Comparison of ENCODE assay signal across 10 mouse cellular contexts in genomic region chr3:55461092-55461491, GRCm38 (mm10). TPM values are rescaled to one million over a fixed set of nuclear protein-coding genes. Genes with fewer than 3 reads are reported as not detected.
DNase-seq lines count a peak whose midpoint lies in the region; ATAC-seq lines count a peak whose summit lies in the region.
"Had no signal": no experiment of that assay in that cellular context is flagged by ENCODE, and none has a peak within 500 bp of the region (broad histone marks: within the 10 kb centered on the region; RNA-seq: fewer than 3 reads in every experiment).

No protein-coding gene starts in this region.

- H3K9me3 ChIP-seq in kidney, embryonic 15.5 days (replicated peaks): no peaks in the 10 kb centered on the region
- H3K9me3 ChIP-seq in embryonic facial prominence, embryonic 14.5 days (ENCODE audit: control insufficient read depth, low read length): no peaks in the 10 kb centered on the region
- no peaks in the 10 kb centered on the region for H3K9me3 ChIP-seq in hindbrain, embryonic 12.5 days (replicated peaks)
- H3K9me3 ChIP-seq in midbrain, embryonic 14.5 days (ENCODE audit: control insufficient read depth, low read length): no peaks in the 10 kb centered on the region
- H3K9me3 ChIP-seq: liver, embryonic 12.5 days had no signal

- H3K9ac ChIP-seq in kidney, embryonic 15.5 days: no peak overlapping the region
- H3K9ac ChIP-seq in embryonic facial prominence, embryonic 14.5 days (ENCODE audit: low read depth, low read length): no peak overlapping the region
- H3K9ac ChIP-seq in hindbrain, embryonic 12.5 days: no peak overlapping the region
- no peak overlapping the region for H3K9ac ChIP-seq in midbrain, embryonic 14.5 days (replicated peaks; ENCODE audit: low read length)
- H3K9ac ChIP-seq: liver, embryonic 12.5 days had no signal

- no peak overlapping the region for H3K4me3 ChIP-seq in kidney, embryonic 15.5 days (replicated peaks)
- no peak overlapping the region for H3K4me3 ChIP-seq in embryonic facial prominence, embryonic 14.5 days (ENCODE audit: low read depth, low read length)
- no peak overlapping the region for H3K4me3 ChIP-seq in hindbrain, embryonic 12.5 days
- 0 out of 2 replicates have a peak overlapping the region, but pooled peaks have one; percentile 25 for H3K4me3 ChIP-seq in midbrain, embryonic 14.5 days (replicated peaks; ENCODE audit: low read depth, low read length)
- H3K4me3 ChIP-seq: liver, embryonic 12.5 days had no signal

- 65% methylated on average over 3 of the region's 3 CpGs for WGBS in kidney, embryonic 15.5 days
- 57% methylated on average over 3 of the region's 3 CpGs for WGBS in embryonic facial prominence, embryonic 14.5 days
- 47% methylated on average over 3 of the region's 3 CpGs for WGBS in hindbrain, embryonic 12.5 days
- 32% methylated on average over 3 of the region's 3 CpGs for WGBS in midbrain, embryonic 14.5 days

- DNase-seq in kidney, postnatal 4 days: no peak
- DNase-seq in embryonic facial prominence, embryonic 14.5 days (ENCODE audit: low spot score): no peak
- peak; percentile 36 for DNase-seq in midbrain, embryonic 14.5 days
- DNase-seq in thymus, postnatal 14 days: no peak
- no peak for DNase-seq in B cell, adult 2 months
- DNase-seq: spleen, adult 18-20 months had no signal

- no peak for ATAC-seq in kidney, embryonic 15.5 days (replicated peaks; ENCODE audit: low FRiP score)
- ATAC-seq in embryonic facial prominence, embryonic 14.5 days (ENCODE audit: low read depth): no peak
- ATAC-seq in hindbrain, embryonic 12.5 days (ENCODE audit: low FRiP score): peak; percentile 63
- peak; percentile 35; the same call in 1 of the 2 replicates for ATAC-seq in midbrain, embryonic 14.5 days (ENCODE audit: low FRiP score, low TSS enrichment)
- ATAC-seq: liver, embryonic 12.5 days had no signal

- no peak overlapping the region for H3K27ac ChIP-seq in kidney, embryonic 15.5 days
- 0 out of 2 replicates have a peak overlapping the region, but pooled peaks have one; percentile 59 for H3K27ac ChIP-seq in embryonic facial prominence, embryonic 14.5 days (replicated peaks; ENCODE audit: low read depth, low read length)
- H3K27ac ChIP-seq in hindbrain, embryonic 12.5 days: peak overlapping the region; percentile 64
- peak overlapping the region; percentile 85 for H3K27ac ChIP-seq in midbrain, embryonic 14.5 days (replicated peaks; ENCODE audit: low read depth, low read length)
- H3K27ac ChIP-seq: liver, embryonic 12.5 days had no signal

- H3K4me1 ChIP-seq in kidney, embryonic 15.5 days: peaks cover 10% of the 10 kb centered on the region
- H3K4me1 ChIP-seq in embryonic facial prominence, embryonic 14.5 days (ENCODE audit: control insufficient read depth, insufficient read depth, low read length): no peaks in the 10 kb centered on the region; the same call in 1 of the 2 replicates
- peaks cover 19% of the 10 kb centered on the region for H3K4me1 ChIP-seq in hindbrain, embryonic 12.5 days
- peaks cover 38% of the 10 kb centered on the region for H3K4me1 ChIP-seq in midbrain, embryonic 14.5 days (ENCODE audit: control insufficient read depth, insufficient read depth, low read length)
- H3K4me1 ChIP-seq: liver, embryonic 12.5 days had no signal

- H3K36me3 ChIP-seq in kidney, embryonic 15.5 days: no peaks in the 10 kb centered on the region
- no peaks in the 10 kb centered on the region for H3K36me3 ChIP-seq in embryonic facial prominence, embryonic 14.5 days (ENCODE audit: control insufficient read depth, insufficient read depth, low read length)
- no peaks in the 10 kb centered on the region for H3K36me3 ChIP-seq in hindbrain, embryonic 12.5 days
- H3K36me3 ChIP-seq in midbrain, embryonic 14.5 days (ENCODE audit: control insufficient read depth, insufficient read depth, low read length): no peaks in the 10 kb centered on the region
- H3K36me3 ChIP-seq: G1E; liver, embryonic 12.5 days had no signal

- H3K4me2 ChIP-seq in kidney, embryonic 15.5 days: peak overlapping the region; percentile 67
- peak overlapping the region; percentile 66 for H3K4me2 ChIP-seq in embryonic facial prominence, embryonic 14.5 days (ENCODE audit: low read depth, low read length)
- peak overlapping the region; percentile 52 for H3K4me2 ChIP-seq in hindbrain, embryonic 12.5 days (replicated peaks)
- H3K4me2 ChIP-seq in midbrain, embryonic 14.5 days (ENCODE audit: low read length): peak overlapping the region; percentile 57

- H3K27me3 ChIP-seq in kidney, embryonic 15.5 days: no peaks in the 10 kb centered on the region
- H3K27me3 ChIP-seq in embryonic facial prominence, embryonic 14.5 days (replicated peaks; ENCODE audit: control insufficient read depth, insufficient read depth, low read length): no peaks in the 10 kb centered on the region
- H3K27me3 ChIP-seq in hindbrain, embryonic 12.5 days: no peaks in the 10 kb centered on the region
- H3K27me3 ChIP-seq in midbrain, embryonic 14.5 days (ENCODE audit: control insufficient read depth, insufficient read depth, low read length): no peaks in the 10 kb centered on the region
- H3K27me3 ChIP-seq: liver, embryonic 12.5 days had no signal

RNA-seq across cellular contexts. Expression of gene Gm21954, which starts 10.9 kb away (rescaled TPM):
- not detected in 2 replicates for polyA plus RNA-seq in kidney, embryonic 15.5 days (2015; fragmentation: Nextera tagmentation; extraction: Ambion mirVana)
- polyA plus RNA-seq in embryonic facial prominence, embryonic 14.5 days (2014; fragmentation: Nextera tagmentation; extraction: Ambion mirVana): not detected in 2 replicates
- not detected in 2 replicates for polyA plus RNA-seq in hindbrain, embryonic 12.5 days (2016; fragmentation: Nextera tagmentation; extraction: Ambion mirVana)
- not detected in 2 replicates for polyA plus RNA-seq in midbrain, embryonic 14.5 days (2014; fragmentation: Nextera tagmentation; extraction: Ambion mirVana)
- polyA plus RNA-seq: G1E; liver, embryonic 12.5 days had no signal

Comparison
In these comparisons a context has a peak if more than half of its experiments do, and no peak if none do; other contexts are left out.
1. ATAC-seq: peak in hindbrain, embryonic 12.5 days (single experiment) and midbrain, embryonic 14.5 days (single experiment); none in kidney, embryonic 15.5 days (single experiment) and embryonic facial prominence, embryonic 14.5 days (single experiment).
2. Peak in every context shown above with its lines, with median percentiles within 50 percentile points of each other: H3K4me2 ChIP-seq.